Mouse (Mus musculus) heart, adult 11 months (tissue): ENCODE measurements around the gene Scgb1b20.
"Not testable (repeated sequence)": the region's sequence is repeated elsewhere in the genome, so short reads cannot be mapped to it uniquely, and the experiment has no call there.

Experiments
- DNase-seq: peaks from one replicate; pipeline ENCODE4 v3.0.0; 2022

Scgb1b20 gene

DNA sequence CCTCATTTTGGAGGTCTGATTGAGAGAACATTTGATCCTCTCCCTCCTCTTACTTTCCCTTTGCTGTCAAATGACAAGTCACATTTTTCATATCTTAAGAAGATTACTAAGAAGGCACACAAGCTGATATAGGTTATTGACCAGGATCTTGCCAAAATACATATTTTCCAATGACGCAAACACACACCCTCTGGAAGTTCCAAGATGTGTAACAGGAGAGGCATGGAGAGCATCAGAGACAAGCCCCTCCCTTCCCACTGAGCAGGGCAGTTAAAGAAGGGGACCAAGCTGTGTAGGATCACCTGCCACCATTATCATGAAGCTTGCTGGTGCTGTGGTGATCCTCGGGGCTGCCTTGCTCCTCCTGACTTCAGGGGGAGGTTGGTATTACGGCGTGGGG lies at the start of gene Scgb1b20:
TSS of gene Scgb1b20 (plus strand) at position 301 of the 400 bp plus-strand sequence.
- not testable (repeated sequence) for DNase-seq

DNA sequence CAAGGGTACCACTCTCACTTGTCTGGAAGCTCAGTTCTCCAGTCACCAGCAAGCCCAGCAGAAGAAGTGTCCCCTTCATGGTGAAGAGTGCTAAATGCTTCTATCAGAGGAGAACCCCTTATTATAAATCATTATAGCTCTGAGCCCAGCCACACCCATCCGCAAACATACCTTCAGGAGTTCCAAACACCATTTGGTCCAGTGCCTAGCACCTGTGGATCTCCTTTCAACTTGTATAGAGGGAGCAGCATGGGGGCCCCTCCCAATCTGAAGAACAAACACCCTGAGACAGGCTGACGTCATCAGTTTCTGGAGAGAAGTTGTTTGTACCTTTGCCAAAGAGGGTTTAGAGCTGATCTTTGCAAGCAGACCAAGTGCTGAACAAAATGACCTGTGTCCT lies 6.8 kb upstream of the Scgb1b20 start, which contains the start of gene Scgb2b20:
TSS of gene Scgb2b20 (minus strand) at position 101 of the 400 bp plus-strand sequence.
- DNase-seq, result not testable (repeated sequence)

GRCm38 (mm10) chr7:33399749-33400148 lies 26.7 kb downstream of the Scgb1b20 start:
- peak; percentile 87 for DNase-seq

DNA sequence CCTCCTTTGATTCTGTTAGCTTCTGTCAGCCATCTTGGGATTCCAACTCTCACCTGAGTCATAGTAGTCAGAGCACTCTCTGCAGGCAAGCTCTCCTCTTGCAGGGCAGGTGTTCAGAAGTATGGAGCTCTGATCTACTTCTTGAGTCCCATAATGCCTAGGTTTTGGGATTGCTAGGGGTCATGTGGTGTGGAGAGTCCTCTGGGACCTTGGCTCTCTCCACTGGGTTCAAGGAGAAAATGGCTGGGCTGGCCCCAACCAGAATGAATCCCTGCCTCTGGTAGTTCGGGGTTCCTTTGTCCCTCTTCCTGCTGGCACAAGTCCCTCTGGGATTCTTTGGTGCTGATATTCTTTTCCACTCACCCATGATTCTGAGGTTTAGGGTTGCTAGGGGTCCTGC lies 28.6 kb downstream of the Scgb1b20 start:
- peak; percentile 84 for DNase-seq

- not testable (repeated sequence) for DNase-seq
Measured at GRCm38 (mm10) chr7:33409681-33410080, 36.6 kb downstream of the Scgb1b20 start.
